Mouse (Mus musculus): Measurements from ENCODE around the gene 4933427D14Rik. TPM values are rescaled to one million over a fixed set of nuclear protein-coding genes. Genes with fewer than 3 reads are reported as not detected.

4933427D14Rik gene
- polyA plus RNA-seq (2021): 16.3 TPM

DNA sequence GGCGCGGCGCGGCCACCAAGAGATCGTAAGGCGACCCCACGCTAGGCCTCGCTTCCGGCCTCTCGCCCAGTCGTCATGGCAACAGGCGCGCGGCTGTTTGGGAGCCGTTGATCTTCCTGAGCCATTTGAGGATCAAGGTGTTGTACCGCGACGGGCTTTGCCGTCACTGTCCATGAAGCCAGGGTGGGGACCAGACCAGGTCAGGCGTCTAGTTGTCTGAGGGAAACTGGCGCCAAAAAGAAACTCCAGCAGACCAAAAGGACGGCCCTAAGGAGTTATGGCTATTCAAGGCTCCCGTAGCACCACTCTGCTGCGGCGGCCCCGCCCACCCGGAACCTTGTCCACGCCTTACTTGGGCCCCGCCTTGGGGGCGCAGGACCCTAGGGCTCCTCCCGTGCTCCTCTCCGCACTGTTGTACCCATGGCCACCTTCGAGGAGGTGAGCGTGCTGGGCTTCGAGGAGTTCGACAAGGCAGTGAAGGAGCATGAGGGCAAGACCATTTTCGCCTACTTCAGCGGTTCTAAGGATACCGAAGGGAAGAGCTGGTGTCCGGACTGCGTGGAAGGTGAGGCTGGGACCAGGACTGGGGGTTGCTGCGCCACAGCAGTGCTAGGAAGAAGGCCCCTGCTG, at the start of gene 4933427D14Rik, which contains the start of gene Txndc17:
TSS of gene 4933427D14Rik (minus strand) at position 256 of the 630 bp plus-strand sequence.
TSS of gene Txndc17 (plus strand) at position 344 of the 630 bp plus-strand sequence.
- POLR2A ChIA-PET: interaction anchor here (1.4 kb wide), 1 partner anchor 13 kb away, joined by 3 read pairs; no protein-coding TSS in a partner anchor
- ATAC-seq: peak; percentile 96
- CTCF ChIA-PET: interaction anchor here (1.1 to 1.5 kb wide), 2 partner anchors 17 to 24 kb away, joined by 3 read pairs; no protein-coding TSS in a partner anchor
- in situ Hi-C loops (cut with MboI; ENCODE audit: low pct_unique_long_range_greater_than_20kb): loop anchor here (5.0 kb wide), 1 partner anchor 155 kb away; no protein-coding TSS in a partner anchor
- H3K27me3 ChIP-seq: no peaks in the 10 kb centered on the region
- DNase-seq (ENCODE audit: low read depth, low spot score): peak; percentile 61
- TF ChIP-seq CTCF (IDR thresholded peaks at IDR 0.05): no peak

DNA sequence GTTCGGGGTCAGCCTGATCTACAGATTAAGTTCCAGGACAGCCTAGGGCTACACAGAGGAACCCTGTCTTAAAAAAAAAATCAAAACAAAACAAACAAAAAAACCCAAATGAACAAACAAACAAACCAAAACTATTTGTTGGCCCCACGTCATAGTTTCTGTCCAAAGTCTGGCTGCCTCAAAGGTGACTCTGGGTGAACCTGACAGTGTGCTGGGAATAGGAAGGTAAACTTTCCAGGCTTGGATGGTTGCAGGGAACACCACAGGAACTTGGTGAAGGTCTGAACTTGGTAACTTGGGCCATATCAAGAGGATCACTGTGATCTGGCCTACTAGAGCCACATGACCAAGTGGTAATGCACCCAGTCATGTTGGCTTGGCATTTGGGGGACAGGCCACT, 49.2 kb upstream of the 4933427D14Rik start:
- ChIA-PET CTCF (no interaction called here), POLR2A (no interaction called here)
- no peak for DNase-seq (ENCODE audit: low read depth, low spot score)
- no peak for TF ChIP-seq CTCF (IDR thresholded peaks at IDR 0.05)
- ATAC-seq: no peak
- in situ Hi-C loops (cut with MboI; ENCODE audit: low pct_unique_long_range_greater_than_20kb): no loop called here
- peaks cover 6% of the 10 kb centered on the region for H3K27me3 ChIP-seq

DNA sequence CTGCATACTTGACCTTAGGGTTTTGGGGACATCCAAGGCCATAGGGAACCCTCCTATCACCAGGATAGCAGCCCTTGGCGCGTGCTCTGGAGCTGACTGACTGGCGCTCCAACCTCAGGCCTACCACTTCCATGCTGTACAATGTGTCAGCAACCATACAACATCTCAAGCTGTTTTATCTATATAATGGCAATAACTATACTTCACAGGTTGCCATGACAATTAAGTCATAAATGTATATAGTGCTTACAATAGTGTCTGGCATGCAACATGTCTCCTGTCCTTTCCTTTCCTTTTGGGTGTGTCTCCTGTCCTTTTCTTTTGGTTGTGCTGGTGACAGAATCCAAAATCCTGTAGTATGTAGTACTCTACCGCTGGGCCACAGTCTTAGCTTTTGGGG, 48.4 kb upstream of the 4933427D14Rik start:
- in situ Hi-C loops (cut with MboI; ENCODE audit: low pct_unique_long_range_greater_than_20kb): no loop called here
- ATAC-seq: no peak
- POLR2A ChIA-PET: no interaction called here
- DNase-seq (ENCODE audit: low read depth, low spot score): no peak
- no peak for TF ChIP-seq CTCF (IDR thresholded peaks at IDR 0.05)
- peaks cover 10% of the 10 kb centered on the region for H3K27me3 ChIP-seq
- CTCF ChIA-PET: no interaction called here

DNA sequence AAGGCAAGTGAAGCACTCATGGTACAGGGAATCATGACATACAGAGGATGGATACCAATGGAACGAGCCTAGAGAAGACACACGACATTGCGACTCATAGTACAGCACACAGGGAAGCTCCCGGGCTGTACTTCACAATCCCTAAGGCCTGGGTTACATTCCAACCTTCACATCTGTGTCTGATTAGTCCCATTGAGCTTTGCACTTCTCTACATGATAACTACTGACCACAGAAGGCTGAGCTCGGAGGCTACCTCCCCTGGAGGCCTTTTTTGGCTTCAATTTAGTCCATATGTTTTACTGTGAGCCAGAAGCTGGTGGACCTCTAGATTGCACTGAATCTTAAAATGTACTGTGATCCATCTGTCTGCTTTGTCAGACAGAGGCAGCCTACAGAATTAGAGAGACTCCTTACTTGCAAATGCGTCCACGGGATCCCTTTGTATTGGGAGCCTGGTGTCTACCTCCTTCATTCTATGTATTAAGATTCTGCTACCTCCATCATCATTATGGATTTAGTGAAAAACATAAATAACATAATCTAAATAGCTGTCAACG, 38.0 kb upstream of the 4933427D14Rik start:
- TF ChIP-seq CTCF (IDR thresholded peaks at IDR 0.05): no peak
- in situ Hi-C loops (cut with MboI; ENCODE audit: low pct_unique_long_range_greater_than_20kb): no loop called here
- ChIA-PET CTCF (interaction anchor here (1.1 to 1.8 kb wide), 2 partner anchors 21 to 37 kb away, joined by 3 to 4 read pairs; no protein-coding TSS in a partner anchor), POLR2A (interaction anchor here (0.9 kb wide), 1 partner anchor 24 kb away, joined by 3 read pairs; no protein-coding TSS in a partner anchor)
- ATAC-seq: no peak
- no peak for DNase-seq (ENCODE audit: low read depth, low spot score)
- H3K27me3 ChIP-seq: peaks cover 43% of the 10 kb centered on the region

DNA sequence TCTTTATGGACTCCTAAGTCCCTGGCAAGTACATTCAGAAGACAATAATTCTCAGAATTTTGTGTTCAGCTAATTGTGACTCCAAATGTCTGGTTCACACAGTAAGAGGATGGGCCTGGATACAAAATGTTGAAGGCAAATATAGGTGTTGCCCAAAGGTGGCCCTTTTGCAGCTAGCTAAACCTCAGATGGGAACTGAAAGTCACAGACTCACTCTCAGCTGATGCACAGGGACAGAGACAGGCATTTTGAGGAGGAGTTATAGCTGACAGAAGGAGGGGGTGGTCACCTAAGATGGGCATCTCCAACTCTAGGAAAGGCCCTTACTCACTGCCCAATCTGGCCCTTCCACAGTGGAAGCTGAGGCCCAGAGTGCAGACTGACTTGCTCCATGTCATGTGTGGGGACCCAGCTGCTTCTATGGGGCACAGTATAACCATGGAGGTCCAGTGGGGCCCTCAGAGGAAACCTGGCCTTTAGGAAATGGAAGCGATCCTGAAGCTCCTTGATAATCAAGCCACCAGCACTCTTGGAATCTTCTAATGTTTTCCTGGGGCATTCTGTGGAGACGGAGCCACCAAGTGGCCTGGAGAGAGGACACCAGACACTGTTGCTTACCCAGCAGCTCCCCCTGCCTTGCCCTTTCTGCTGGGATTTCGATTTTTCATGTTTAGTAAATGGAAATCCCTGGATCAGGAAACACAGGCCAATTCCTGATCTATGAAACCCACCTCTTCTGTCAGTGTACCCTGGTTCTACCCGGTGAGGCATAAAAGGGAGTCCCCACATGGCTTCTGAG, 33.0 kb upstream of the 4933427D14Rik start:
- H3K27me3 ChIP-seq: peaks cover 15% of the 10 kb centered on the region
- CTCF ChIA-PET: interaction anchor here (1.1 to 1.2 kb wide), 3 partner anchors 13 to 75 kb away, joined by 3 read pairs; no protein-coding TSS in a partner anchor
- DNase-seq (ENCODE audit: low read depth, low spot score) (no peak), ATAC-seq (no peak)
- in situ Hi-C loops (cut with MboI; ENCODE audit: low pct_unique_long_range_greater_than_20kb): no loop called here
- POLR2A ChIA-PET: interaction anchor here (0.8 kb wide), 1 partner anchor 11 kb away, joined by 3 read pairs; no protein-coding TSS in a partner anchor
- no peak for TF ChIP-seq CTCF (IDR thresholded peaks at IDR 0.05)

DNA sequence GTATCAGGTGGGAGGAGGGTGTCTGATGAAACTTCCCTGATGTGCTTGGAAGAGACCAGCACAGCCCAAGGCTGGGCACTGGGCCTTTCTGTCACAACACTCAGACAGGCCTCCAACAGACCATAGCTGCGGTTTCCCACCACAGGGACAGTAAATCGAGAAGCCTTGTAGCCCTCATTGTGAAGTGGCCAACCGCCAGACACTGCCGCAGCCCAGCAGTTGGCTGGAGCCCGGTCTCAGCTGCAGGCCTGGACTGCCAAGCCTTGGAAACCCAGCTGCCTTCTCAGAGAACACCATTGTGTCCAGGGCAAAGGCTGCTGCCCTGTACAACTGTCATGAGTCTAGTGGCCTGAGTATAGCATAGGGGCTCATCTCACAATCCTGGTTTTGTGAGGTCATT, 26.8 kb upstream of the 4933427D14Rik start:
- no peak for DNase-seq (ENCODE audit: low read depth, low spot score)
- H3K27me3 ChIP-seq: no peaks in the 10 kb centered on the region
- no peak for TF ChIP-seq CTCF (IDR thresholded peaks at IDR 0.05)
- POLR2A ChIA-PET: no interaction called here
- CTCF ChIA-PET: no interaction called here
- in situ Hi-C loops (cut with MboI; ENCODE audit: low pct_unique_long_range_greater_than_20kb): loop anchor here (5.0 kb wide), 1 partner anchor 33 kb away; the partner anchor contains the start of gene Slc13a5
- no peak for ATAC-seq

DNA sequence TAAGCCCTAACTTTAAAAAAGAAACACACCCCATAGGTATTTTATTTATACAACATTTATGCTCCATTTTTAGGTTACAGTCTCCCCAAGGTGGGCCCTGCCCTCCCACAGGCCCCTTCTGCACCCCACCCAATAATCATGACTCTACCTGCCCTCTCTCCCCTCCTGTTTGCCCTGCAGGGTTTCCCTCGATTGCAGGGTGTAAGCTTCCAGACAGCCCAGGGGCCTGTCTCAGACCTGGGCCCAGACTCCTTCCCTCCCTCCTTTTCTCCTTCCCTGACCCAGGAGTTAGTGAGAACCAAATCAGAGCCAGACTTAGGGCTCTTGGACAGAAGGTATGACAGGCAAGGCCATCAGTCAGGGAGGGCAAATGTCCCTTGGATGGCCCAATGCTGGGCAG, 25.7 kb upstream of the 4933427D14Rik start:
- no peak for DNase-seq (ENCODE audit: low read depth, low spot score)
- CTCF ChIA-PET: no interaction called here
- in situ Hi-C loops (cut with MboI; ENCODE audit: low pct_unique_long_range_greater_than_20kb): loop anchor here (5.0 kb wide), 1 partner anchor 34 kb away; the partner anchor contains the start of gene Slc13a5
- no peak for ATAC-seq
- TF ChIP-seq CTCF (IDR thresholded peaks at IDR 0.05): no peak
- POLR2A ChIA-PET: no interaction called here
- no peaks in the 10 kb centered on the region for H3K27me3 ChIP-seq

DNA sequence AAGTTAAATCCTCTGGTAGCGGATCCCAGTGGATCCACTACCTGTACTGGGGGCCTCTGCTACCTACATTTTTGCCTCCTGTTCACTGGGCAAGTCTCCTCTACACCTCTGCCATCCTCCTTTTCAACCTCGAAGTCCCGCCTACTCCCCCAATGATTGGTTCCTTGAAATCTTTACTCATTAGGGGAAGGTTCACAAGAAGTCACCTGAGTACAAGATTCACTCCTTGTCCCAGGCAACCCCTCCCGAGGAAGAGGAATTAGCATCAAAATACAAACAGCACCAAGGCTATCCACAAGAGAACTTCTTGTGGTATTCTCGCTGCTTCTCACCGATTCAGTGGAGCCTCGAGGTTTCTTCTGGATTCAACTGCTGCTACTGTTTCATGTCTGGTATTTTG, 24.8 kb upstream of the 4933427D14Rik start:
- H3K27me3 ChIP-seq: no peaks in the 10 kb centered on the region
- no peak for TF ChIP-seq CTCF (IDR thresholded peaks at IDR 0.05)
- POLR2A ChIA-PET: no interaction called here
- CTCF ChIA-PET: no interaction called here
- ATAC-seq (no peak), DNase-seq (ENCODE audit: low read depth, low spot score) (no peak)
- in situ Hi-C loops (cut with MboI; ENCODE audit: low pct_unique_long_range_greater_than_20kb): loop anchor here (5.0 kb wide), 1 partner anchor 35 kb away; the partner anchor contains the start of gene Slc13a5

DNA sequence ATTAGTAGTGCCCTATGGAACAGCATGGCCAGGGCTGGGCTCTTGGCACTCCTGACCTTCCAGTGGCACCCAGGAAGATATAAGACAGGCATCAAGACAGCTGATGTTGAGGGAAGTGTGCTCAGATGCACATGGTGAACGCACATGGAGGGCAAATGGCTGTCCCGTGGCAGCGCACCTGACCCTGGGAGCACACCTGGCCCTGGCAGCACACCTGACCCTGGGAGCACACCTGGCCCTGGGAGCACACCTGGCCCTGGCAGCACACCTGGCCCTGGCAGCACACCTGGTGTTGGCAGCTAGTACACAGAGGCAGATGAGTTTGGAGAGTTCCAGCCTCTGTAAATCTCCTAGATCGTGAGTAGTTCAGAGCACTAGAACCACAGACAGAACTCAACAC, 21.3 kb upstream of the 4933427D14Rik start:
- ATAC-seq: no peak
- no peak for DNase-seq (ENCODE audit: low read depth, low spot score)
- no peaks in the 10 kb centered on the region for H3K27me3 ChIP-seq
- TF ChIP-seq CTCF (IDR thresholded peaks at IDR 0.05): no peak
- ChIA-PET POLR2A (no interaction called here), CTCF (no interaction called here)
- in situ Hi-C loops (cut with MboI; ENCODE audit: low pct_unique_long_range_greater_than_20kb): loop anchor here (10.0 kb wide), 1 partner anchor 126 kb away; no protein-coding TSS in a partner anchor

DNA sequence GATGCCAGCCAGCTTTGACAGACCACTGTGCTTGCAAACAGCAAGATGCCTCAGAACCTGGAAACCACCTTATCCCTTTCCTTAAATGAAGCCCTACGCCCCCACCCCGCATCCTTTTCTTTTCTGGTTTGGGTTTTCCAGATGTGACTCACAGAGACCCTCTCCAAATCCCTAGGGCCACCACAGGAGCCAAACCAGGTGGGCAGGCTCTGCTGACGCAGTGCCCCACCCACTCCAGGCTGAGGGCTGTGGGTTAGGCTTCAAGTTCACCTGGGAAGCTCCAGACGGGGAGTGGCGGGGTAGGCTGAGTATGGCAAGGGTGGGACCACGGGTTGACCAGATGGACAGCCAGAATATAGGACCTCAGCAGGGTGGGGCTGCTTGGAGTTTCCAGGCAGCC, 19.6 kb upstream of the 4933427D14Rik start:
- DNase-seq (ENCODE audit: low read depth, low spot score): no peak
- in situ Hi-C loops (cut with MboI; ENCODE audit: low pct_unique_long_range_greater_than_20kb): loop anchor here (10.0 kb wide), 1 partner anchor 128 kb away; no protein-coding TSS in a partner anchor
- no peak for TF ChIP-seq CTCF (IDR thresholded peaks at IDR 0.05)
- ChIA-PET POLR2A (no interaction called here), CTCF (interaction anchor here (0.9 to 1.4 kb wide), 2 partner anchors 74 to 117 kb away, joined by 3 read pairs; no protein-coding TSS in a partner anchor)
- ATAC-seq: no peak
- no peaks in the 10 kb centered on the region for H3K27me3 ChIP-seq
